Mouse (Mus musculus) central nervous system, embryonic 18 days (tissue): Measurements from ENCODE around the gene Prss27. TPM values are rescaled to one million over a fixed set of nuclear protein-coding genes. Genes with fewer than 3 reads are reported as not detected.

ENCODE experiments used
- polyA plus RNA-seq: library from polyadenylated mRNA; depleted of rRNA; stranded (reverse); fragments of >200 nt; gene quantifications from 2 replicates; pipeline ENCODE4 v1.2.3, GENCODE M21; 2012; rRNA removed

The Prss27 gene
- 11.0 TPM in 1 of 2 replicates, not detected in the other for polyA plus RNA-seq

DNA sequence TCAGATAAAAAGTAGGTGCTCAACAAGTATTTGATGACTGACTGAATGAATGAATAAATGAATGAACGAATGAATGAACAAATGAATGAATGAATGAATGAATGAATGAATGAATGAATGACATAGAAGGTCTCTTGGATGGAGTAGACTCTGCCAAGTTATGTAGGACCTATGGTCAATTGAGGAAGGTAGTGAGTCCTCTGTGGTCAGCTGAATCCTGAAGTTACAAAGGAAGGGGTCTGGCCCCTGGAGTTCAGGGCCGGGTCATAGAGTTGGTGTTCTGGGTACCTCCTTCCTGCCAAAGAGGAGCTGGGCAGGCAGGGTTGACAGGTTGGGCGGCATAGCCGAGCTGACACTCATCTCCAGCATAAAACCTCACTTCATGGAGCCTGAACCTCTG is at the start of gene Prss27:
Gene Prss27 (plus strand): TSS at position 301 of the 400 bp plus-strand sequence.

DNA sequence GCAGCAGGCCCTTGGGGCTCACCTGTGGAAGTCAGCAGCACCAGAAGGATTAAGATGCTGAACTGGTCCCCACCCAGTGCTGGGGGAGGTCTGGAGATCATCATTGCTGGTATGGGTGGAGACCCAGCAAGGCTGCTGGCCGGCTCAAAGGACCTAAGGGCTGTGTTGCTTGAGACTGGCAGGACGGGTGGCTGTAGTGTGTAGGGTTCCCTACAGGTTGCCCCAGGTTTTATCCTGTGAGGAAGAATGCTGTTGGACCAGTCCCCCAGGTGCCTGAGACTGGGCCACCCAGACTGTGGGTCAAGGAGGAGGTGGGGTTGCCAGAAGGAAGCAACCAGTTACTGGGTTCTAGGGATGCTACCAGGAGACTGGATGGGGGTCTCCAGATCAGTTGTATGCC is 40.0 kb upstream of the Prss27 start, which contains the start of gene Prss22:
Gene Prss22 (minus strand): TSS at position 200 of the 400 bp plus-strand sequence.

DNA sequence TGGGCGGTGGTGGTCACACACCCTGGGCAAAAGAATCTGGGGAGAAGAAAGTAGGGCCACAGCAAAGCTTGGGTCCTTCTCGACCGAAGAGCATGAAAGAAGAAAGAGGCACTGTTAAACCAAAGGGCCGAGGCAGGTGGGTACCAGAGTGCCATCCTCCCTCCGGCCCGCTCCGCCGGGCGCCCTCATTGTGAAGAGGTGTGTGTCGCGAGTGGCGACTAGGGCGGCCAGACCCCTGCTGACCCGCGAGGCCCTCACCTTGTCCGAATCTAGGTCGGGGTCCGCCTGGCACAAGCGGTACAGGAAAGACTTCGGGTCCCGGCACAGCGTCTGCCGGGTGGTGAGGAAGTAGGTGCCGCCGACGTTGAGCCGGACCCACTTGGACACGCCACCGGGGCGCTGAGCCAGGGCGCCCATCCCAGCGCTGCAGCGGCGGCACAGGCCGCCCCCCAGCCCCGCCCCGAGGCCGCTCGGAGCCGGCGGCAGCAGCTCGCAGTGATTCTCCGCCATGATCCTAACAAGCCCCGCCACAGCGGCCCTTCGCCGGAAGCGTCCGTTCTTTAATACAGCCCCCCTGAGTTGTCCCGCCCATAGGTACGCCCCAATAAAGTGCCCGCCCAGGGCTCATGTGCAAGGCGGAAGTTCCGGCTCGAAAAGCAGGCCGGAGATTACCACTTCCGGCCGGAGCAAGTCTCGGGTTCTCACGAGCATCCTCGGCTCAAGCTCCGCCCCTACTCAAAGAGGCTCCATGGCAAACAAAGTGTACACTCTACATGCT is 35.2 kb downstream of the Prss27 start, which contains the start of gene Kctd5:
Gene Kctd5 (minus strand): TSS at position 567 of the 778 bp plus-strand sequence.

Other genes starting within 250 kb of the Prss27 start
- 446 and 518 TPM in 2 replicates for gene Srrm2, start 247.6 kb upstream of the Prss27 start, polyA plus RNA-seq
- 883 and 917 TPM in 2 replicates for gene Elob, start 209.0 kb upstream of the Prss27 start, polyA plus RNA-seq
- gene Prss33, start 202.1 kb upstream of the Prss27 start, polyA plus RNA-seq, result 0.26 and 0.27 TPM in 2 replicates
- gene Prss32, start 194.3 kb upstream of the Prss27 start, polyA plus RNA-seq, result 1.6 and 1.8 TPM in 2 replicates
- gene Prss41, start 194.0 kb upstream of the Prss27 start, polyA plus RNA-seq, result 1.6 and 1.7 TPM in 2 replicates
- not detected in 2 replicates for gene Prss21, start 170.1 kb upstream of the Prss27 start, polyA plus RNA-seq
- not detected in 2 replicates for gene Dcpp1, start 157.3 kb upstream of the Prss27 start, polyA plus RNA-seq
- not detected in 2 replicates for gene Dcpp2, start 157.3 kb upstream of the Prss27 start, polyA plus RNA-seq
- gene Dcpp3, start 120.7 kb upstream of the Prss27 start, polyA plus RNA-seq, result not detected in 2 replicates
- not detected in 2 replicates for gene Sbp, start 96.5 kb upstream of the Prss27 start, polyA plus RNA-seq
- not detected in 2 replicates for gene Sbpl, start 82.9 kb upstream of the Prss27 start, polyA plus RNA-seq
- gene Prss30, start 57.6 kb upstream of the Prss27 start, polyA plus RNA-seq, result 0.45 and 0.56 TPM in 2 replicates
- gene Prss22, start 40.0 kb upstream of the Prss27 start, polyA plus RNA-seq, result 3.5 TPM in 1 of 2 replicates, not detected in the other
- 76.6 and 78.1 TPM in 2 replicates for gene Kctd5, start 35.3 kb downstream of the Prss27 start, polyA plus RNA-seq
- gene Pdpk1, start 112.8 kb downstream of the Prss27 start, polyA plus RNA-seq, result 28.3 and 29.4 TPM in 2 replicates
- 28.0 and 29.8 TPM in 2 replicates for gene Amdhd2, start 125.6 kb downstream of the Prss27 start, polyA plus RNA-seq
- 1,667 and 1,726 TPM in 2 replicates for gene Atp6v0c, start 131.6 kb downstream of the Prss27 start, polyA plus RNA-seq
- gene Tbc1d24, start 167.4 kb downstream of the Prss27 start, polyA plus RNA-seq, result 79.0 and 83.0 TPM in 2 replicates
- 9.5 and 9.8 TPM in 2 replicates for gene Ntn3, start 171.4 kb downstream of the Prss27 start, polyA plus RNA-seq
- 22.1 and 22.9 TPM in 2 replicates for gene Tedc2, start 182.7 kb downstream of the Prss27 start, polyA plus RNA-seq
- 9.5 and 10.0 TPM in 2 replicates for gene Ccnf, start 213.3 kb downstream of the Prss27 start, polyA plus RNA-seq